Mouse (Mus musculus): Measurements from ENCODE around the gene Plxnc1.

Gene Plxnc1

GRCm38 (mm10) chr10:94919960-94920359 is 24.7 kb downstream of the Plxnc1 start:
- no peak for DNase-seq

- peak; percentile 53 to 61 for DNase-seq
Measured at GRCm38 (mm10) chr10:94919552-94919951, 25.1 kb downstream of the Plxnc1 start.

GRCm38 (mm10) chr10:94918618-94919017 is 26.0 kb downstream of the Plxnc1 start:
- no peak for DNase-seq

DNA sequence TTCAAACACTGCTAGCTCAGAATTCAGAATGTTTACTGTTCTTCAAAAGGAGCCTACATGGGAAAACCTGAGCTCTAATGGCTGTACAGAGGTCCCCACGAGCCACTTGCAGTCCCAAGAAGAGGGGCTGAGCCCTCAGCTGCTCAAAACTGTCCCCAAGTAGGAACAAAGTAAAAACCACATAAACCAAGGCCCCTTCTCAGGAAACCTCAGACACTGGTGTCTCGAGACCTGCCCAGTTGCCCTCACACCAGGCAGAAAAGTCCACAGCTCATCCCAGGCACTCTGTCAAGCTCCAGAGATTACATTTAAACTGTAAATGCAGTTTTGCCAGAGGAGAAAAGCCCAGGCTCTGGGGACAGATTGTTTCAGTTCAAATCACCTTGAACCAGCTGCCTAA is 26.6 kb downstream of the Plxnc1 start:
- no peak for DNase-seq

DNA sequence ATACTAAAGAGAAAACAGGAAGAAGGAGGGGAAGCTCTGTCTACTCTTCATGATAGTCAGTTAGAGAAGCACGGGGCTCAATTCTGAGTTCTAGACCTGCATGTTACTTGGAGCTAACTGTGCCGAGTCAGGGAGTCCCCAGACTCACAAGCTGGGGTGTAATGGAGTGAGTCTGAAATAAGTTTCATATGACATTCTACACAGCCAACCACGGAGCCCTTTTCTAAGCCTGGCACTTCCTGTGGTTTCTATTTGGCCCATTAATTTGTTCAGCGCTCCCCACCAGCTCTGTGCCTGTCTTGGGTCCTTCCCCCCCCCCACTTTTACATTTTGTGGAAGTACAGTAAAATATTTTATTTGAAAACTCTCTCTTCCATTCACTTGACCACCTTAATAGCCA is 27.3 kb downstream of the Plxnc1 start:
- no peak for DNase-seq

GRCm38 (mm10) chr10:94916610-94917009 is 28.0 kb downstream of the Plxnc1 start:
- DNase-seq: no peak

- DNase-seq: no peak
Measured at GRCm38 (mm10) chr10:94915746-94916145, 28.9 kb downstream of the Plxnc1 start.

DNA sequence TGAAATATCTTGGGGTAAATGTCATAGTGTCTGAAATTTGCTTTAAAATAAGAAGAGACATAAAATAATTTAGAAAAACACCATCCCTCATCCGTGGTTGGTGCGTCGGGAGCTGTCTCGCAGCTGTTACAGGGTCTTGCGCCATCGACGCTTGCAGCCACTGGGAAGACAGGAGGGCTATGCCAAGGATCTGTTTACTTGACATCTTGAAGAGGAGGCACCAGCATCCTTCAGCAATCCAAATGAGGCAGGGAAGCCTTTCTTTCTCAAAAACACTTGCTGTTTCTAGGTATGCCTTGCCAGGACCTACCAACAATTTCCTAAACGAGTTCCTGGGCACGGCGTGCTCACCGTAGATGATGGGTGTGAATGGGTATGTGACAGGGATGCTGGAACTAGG is 30.6 kb downstream of the Plxnc1 start:
- no peak for DNase-seq

GRCm38 (mm10) chr10:94913336-94913739 is 31.3 kb downstream of the Plxnc1 start:
- DNase-seq: no peak

DNA sequence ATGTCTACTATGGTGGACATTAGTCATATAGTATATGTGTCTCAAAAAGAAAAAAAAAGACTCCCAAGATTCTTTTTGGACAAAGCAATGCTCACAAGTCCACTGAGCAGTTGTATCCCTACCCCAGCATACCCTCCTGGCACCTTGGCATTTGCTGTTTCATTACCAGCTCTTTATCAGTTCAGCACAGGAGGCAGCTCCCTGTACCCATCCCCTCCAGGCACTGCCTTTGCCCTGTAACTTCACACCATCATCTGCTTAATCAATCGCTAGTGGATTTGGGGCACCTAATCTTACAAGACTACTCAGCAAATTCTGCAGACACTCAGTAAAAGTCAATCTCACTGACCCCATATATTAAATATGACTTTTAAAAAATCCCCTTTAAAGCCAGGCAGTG is 32.1 kb downstream of the Plxnc1 start:
- DNase-seq: no peak

- DNase-seq: no peak
Measured at GRCm38 (mm10) chr10:94911102-94911501, 33.5 kb downstream of the Plxnc1 start.

GRCm38 (mm10) chr10:94910570-94910969 is 34.1 kb downstream of the Plxnc1 start:
- no peak for DNase-seq

DNA sequence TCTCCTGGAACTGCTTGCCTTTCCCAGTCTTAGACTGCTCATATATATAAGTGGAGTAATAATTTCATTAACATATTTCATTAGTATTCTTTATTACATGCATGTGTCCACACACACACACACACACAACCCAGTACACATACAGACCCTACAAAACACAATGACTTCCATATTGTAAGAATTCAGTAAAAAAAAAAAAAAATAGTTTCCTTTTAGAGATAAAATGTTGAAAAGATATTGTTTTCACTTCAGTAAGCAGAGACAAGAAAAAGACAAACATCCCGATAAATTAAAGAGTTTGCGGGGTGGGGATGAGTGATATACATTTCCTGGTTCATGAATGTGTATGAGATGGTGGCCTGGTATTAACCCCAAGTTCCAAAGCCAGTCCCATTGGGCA is 34.8 kb downstream of the Plxnc1 start:
- DNase-seq: no peak

DNA sequence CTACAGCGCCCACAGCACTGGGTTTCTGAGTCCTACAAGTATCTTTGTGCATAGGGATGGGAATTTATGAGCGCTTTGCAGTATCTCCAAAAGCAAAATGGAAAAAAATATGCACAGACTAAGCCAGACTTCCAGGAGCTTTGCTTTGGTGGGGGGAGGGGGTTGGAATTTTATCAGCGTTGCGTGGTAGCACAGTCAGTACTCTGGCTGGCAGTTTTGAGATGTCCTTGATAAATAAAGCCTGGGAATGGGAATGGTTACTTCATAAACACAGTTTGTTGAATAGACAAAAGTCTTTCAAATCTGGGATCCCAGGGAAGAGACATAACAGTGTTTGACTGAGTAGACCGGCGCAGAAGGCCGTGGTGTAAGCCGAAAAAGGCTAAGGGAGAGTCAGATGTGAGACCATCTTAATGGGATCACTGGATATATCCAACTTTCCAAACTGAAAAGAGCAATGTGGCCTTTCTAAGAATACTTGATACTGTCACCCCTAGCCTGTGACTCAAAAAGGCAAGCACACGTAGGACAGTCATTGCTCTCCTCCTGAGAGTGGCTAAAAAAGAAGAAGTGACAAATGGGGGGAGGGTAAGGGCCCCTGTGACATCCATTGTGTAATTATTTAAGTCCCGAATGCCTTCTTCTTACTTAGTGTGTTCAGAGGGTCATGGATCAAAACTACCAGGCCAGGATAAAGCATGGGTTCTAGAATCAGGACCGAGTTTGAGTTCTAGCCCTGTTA is 35.5 kb downstream of the Plxnc1 start:
- DNase-seq: no peak

DNA sequence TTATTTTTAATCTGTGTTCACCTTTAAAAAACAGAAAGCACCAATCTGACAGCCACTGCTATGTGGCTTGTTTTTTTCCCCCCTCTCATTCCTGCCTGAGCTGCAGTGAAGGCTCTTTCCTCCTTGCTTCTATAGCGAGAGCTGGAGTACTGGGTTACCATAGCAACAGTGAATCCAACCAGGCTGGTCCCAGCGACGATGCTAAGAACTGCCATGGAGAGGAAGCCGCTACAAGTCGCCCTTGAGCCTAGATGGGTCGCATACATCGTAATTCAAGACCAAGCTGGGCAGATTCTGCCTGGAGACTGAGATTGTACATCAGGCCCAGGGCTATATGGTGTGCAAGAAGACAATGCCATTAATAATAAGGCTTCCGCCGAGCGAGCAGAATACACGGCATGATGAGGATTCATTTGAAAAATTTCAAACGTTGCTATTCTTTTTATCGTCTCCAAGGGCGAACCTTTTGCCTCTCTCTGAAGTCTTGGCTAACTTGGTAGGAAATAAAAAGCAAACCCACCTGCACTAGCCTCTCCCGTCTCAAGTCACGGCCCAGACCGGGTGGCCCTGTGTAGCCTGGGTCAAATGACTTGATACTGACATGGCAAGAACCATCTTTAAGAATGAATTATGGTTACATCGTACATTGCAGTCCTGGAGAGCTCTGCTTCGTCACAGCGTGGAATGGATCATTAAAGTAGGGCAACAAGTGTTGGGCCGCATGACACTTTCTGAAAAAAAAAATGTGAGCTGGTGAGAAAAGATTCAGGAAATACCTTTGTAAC is 38.8 kb downstream of the Plxnc1 start:
- peak; percentile 72 to 75 for DNase-seq

DNA sequence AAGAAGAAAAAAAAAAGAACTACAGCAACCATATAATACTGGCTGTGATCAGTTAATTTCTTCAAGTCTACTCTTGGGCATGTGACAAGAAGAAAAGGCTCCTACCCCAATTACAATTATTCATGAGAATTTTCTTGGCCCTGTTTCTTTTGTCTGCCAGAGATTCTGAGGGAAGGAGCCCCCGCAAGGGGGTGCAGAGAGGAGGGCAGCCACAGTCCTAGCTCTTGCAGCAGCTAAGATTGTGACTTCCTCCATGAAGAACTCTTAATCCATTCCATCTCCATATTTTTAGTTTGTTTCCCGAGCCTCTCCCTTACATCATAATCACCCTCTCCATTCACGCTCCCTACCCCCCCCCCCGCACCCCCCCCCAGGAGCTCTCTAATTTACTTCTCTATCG is 39.4 kb downstream of the Plxnc1 start:
- DNase-seq: no peak

GRCm38 (mm10) chr10:94896950-94897349 is 47.7 kb downstream of the Plxnc1 start:
- no peak for DNase-seq

DNA sequence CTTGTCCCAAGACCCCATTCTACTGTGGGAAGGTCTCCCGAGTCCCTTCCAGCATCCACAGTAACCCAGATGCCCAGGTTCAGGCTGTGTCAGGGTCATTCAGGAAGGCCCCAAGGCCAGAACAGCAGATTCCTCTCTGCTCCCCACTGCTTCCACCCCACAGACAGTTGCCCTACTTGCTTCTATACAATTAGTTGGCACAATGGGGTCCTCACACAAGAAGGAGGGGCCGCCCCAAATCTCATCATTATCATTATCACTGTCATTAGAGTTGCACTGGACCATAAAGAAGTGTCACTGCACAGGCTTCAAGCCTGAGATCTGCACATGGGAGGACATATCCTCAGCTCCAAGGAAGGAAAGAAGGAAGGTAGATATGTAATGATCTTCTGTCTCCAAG is 48.3 kb downstream of the Plxnc1 start:
- DNase-seq: no peak

GRCm38 (mm10) chr10:94895876-94896275 is 48.8 kb downstream of the Plxnc1 start:
- DNase-seq: no peak

- no peak for DNase-seq
Measured at GRCm38 (mm10) chr10:94889735-94890134, 54.9 kb downstream of the Plxnc1 start.

DNA sequence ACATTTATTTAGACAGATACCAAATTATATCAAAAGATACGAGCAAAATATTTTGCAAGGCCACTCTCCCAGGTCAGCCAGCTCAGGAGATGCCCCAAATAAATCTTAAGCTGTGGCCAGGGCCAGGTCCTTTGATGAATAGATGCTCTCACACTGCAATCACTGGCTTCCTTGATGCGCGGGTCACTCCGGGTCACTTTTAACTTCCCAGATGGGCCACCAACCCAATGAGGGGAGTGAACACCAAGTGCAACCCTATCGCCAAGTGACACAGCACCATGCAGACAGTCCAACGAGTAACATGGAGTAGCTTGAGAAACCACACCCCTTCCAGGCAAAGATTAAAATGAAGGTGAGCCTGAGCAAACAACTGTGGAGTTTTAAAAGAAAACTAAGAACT is 61.4 kb downstream of the Plxnc1 start:
- no peak for DNase-seq

DNA sequence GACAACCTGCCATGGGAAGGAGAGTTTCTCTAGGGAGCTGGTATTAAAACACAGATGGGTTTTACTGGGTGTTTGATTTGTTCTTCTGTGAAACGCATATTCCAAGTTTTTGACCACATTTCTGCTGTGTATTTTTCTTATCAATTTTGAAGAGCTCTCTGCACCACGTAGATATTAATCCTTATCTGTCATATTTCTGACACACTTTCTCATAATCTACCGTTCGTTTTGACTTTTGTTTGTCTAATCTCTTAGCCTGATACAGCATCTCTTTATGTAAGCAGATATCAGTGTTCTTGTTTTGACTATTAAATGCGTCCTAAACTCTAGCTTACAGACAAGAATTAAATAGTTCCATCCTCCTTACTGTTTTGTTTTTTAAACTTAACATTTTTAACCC is 73.1 kb downstream of the Plxnc1 start:
- no peak for DNase-seq

DNA sequence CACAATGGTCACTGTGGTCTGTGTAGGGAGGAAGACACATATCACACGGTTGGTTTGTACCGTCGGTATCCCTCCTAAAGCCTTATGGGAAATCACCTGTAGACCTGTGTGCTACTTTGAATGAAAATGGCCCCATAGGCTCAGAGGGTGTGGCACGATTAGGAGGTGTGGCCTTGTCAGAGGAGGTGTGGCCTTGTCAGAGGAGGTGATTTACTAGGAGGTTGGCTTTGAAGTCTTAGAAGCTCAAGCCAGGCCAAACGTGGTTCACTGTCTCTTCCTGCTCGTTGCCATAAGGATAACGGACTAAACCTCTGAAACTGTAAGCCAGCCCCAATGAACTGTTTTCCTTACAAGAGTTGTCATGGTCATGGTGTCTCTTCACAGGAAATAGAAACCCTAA is 73.5 kb downstream of the Plxnc1 start:
- no peak for DNase-seq

All from cerebellum, postnatal 14 days (tissue).